Comparison of ENCODE assay signal across 8 mouse cellular contexts in genomic region chr14:56512084-56512483, GRCm38 (mm10).
DNase-seq lines count a peak whose midpoint lies in the region; ATAC-seq and TF ChIP-seq lines count a peak whose summit lies in the region.

No protein-coding gene starts in this region.

- no peaks in the 10 kb centered on the region for H3K27me3 ChIP-seq in kidney, embryonic 16.5 days (ENCODE audit: insufficient read depth, low read length)
- no peaks in the 10 kb centered on the region for H3K27me3 ChIP-seq in MEL (ENCODE audit: control insufficient read depth in 1 of 2, insufficient read depth in 2 of 2, low read length in 2 of 2)
- no peaks in the 10 kb centered on the region for H3K27me3 ChIP-seq in midbrain, embryonic 14.5 days (ENCODE audit: control insufficient read depth, insufficient read depth, low read length)

- H3K4me3 ChIP-seq in kidney, embryonic 16.5 days (ENCODE audit: low read length), result no peak overlapping the region
- H3K4me3 ChIP-seq in MEL (ENCODE audit: control insufficient read depth in 1 of 2, insufficient read depth in 1 of 2, low read depth in 2 of 2, low read length in 2 of 2), result no peak overlapping the region
- no peak overlapping the region for H3K4me3 ChIP-seq in midbrain, embryonic 14.5 days (replicated peaks; ENCODE audit: low read depth, low read length)

- TF ChIP-seq EP300 in MEL (IDR thresholded peaks at IDR 0.05; ENCODE audit: low read depth in 1 of 2, low read length in 2 of 2), result no peak

- TF ChIP-seq RAD21 in MEL (IDR thresholded peaks at IDR 0.05; ENCODE audit: low read depth, low read length), result no peak

- no peak overlapping the region for H3K9ac ChIP-seq in kidney, embryonic 16.5 days (replicated peaks; ENCODE audit: low read length)
- no peak overlapping the region for H3K9ac ChIP-seq in MEL (ENCODE audit: control insufficient read depth, low read depth, low read length, poor library complexity, severe bottlenecking)
- H3K9ac ChIP-seq in midbrain, embryonic 14.5 days (replicated peaks; ENCODE audit: low read length), result no peak overlapping the region

- H3K4me2 ChIP-seq in kidney, embryonic 16.5 days (replicated peaks; ENCODE audit: low read depth, low read length), result no peak overlapping the region
- H3K4me2 ChIP-seq in midbrain, embryonic 14.5 days (ENCODE audit: low read length), result no peak overlapping the region

- peak; percentile 7 for DNase-seq in kidney, adult 9 months
- DNase-seq in MEL (ENCODE audit: low read depth, low spot score), result peak; percentile 28
- DNase-seq in embryo, embryonic 11 days, result peak; percentile 72
- peak; percentile 46 for DNase-seq in midbrain, embryonic 14.5 days
- DNase-seq in thymus, postnatal 14 days, result no peak
- no peak for DNase-seq in spleen, postnatal 36 days (ENCODE audit: low spot score in 2 of 2)

- no peak for ATAC-seq in kidney, embryonic 16.5 days (ENCODE audit: low FRiP score, low TSS enrichment)
- no peak for ATAC-seq in midbrain, embryonic 14.5 days (ENCODE audit: low FRiP score, low TSS enrichment)
- no peak for ATAC-seq in activated CD4-positive, CD25-positive, alpha-beta regulatory T cell, adult 4 months

- WGBS in kidney, embryonic 16.5 days, result 28% methylated on average over 6 of the region's 6 CpGs
- 26% methylated on average over 6 of the region's 6 CpGs for WGBS in midbrain, embryonic 14.5 days

- H3K36me3 ChIP-seq in kidney, embryonic 16.5 days (ENCODE audit: insufficient read depth, low read length), result no peaks in the 10 kb centered on the region
- H3K36me3 ChIP-seq in MEL (ENCODE audit: control insufficient read depth in 1 of 2, insufficient read depth in 2 of 2, low read length in 2 of 2), result peaks cover 0 to 2% of the 10 kb centered on the region in 2 experiments
- H3K36me3 ChIP-seq in midbrain, embryonic 14.5 days (ENCODE audit: control insufficient read depth, insufficient read depth, low read length), result no peaks in the 10 kb centered on the region

- H3K9me3 ChIP-seq in kidney, embryonic 16.5 days (ENCODE audit: low read length), result no peaks in the 10 kb centered on the region
- H3K9me3 ChIP-seq in MEL (replicated peaks; ENCODE audit: insufficient read depth, low read length), result no peaks in the 10 kb centered on the region
- no peaks in the 10 kb centered on the region for H3K9me3 ChIP-seq in midbrain, embryonic 14.5 days (ENCODE audit: control insufficient read depth, low read length)

- peak; percentile 10 to 24 (median 19); a peak in 1 of 6 replicates for TF ChIP-seq CTCF in MEL (IDR thresholded peaks at IDR 0.05 in 2 of 3, conservative IDR thresholded peaks at IDR 0.05 in 1 of 3; ENCODE audit: control insufficient read depth in 1 of 3, insufficient read depth in 1 of 3, low read depth in 2 of 3, low read length in 3 of 3, poor library complexity in 1 of 3, severe bottlenecking in 1 of 3)

- H3K79me2 ChIP-seq in MEL (ENCODE audit: control insufficient read depth, insufficient read depth, low read length, poor library complexity), result no peaks in the 10 kb centered on the region

- H3K4me1 ChIP-seq in kidney, embryonic 16.5 days (ENCODE audit: insufficient read depth, low read length), result no peaks in the 10 kb centered on the region
- H3K4me1 ChIP-seq in MEL (ENCODE audit: control insufficient read depth in 1 of 2, insufficient read depth in 2 of 2, low read length in 2 of 2), result peaks cover under 1 to 2% of the 10 kb centered on the region in 2 experiments; a peak in 3 of 4 replicates
- H3K4me1 ChIP-seq in midbrain, embryonic 14.5 days (ENCODE audit: control insufficient read depth, insufficient read depth, low read length), result no peaks in the 10 kb centered on the region

- no peak for TF ChIP-seq POLR2A in MEL (IDR thresholded peaks at IDR 0.05; ENCODE audit: control insufficient read depth in 1 of 2, insufficient read depth in 1 of 2, low read depth in 1 of 2, low read length in 2 of 2, poor library complexity in 1 of 2)

- no peak overlapping the region for H3K27ac ChIP-seq in kidney, embryonic 16.5 days (ENCODE audit: low read length)
- no peak overlapping the region for H3K27ac ChIP-seq in MEL (ENCODE audit: control insufficient read depth, low read depth, low read length)
- no peak overlapping the region for H3K27ac ChIP-seq in midbrain, embryonic 14.5 days (replicated peaks; ENCODE audit: low read depth, low read length)

TF ChIP-seq in MEL, 35 proteins besides CTCF, POLR2A, EP300 and RAD21:
- TF ChIP-seq CHD1 (IDR thresholded peaks at IDR 0.05; ENCODE audit: low read depth, low read length) (no peak), TAL1 (IDR thresholded peaks at IDR 0.05; ENCODE audit: low read length) (no peak), RCOR1 (IDR thresholded peaks at IDR 0.05; ENCODE audit: low read depth, low read length) (no peak), JUND (IDR thresholded peaks at IDR 0.05; ENCODE audit: low read depth, low read length) (no peak)

Comparison
In these comparisons a context has a peak if more than half of its experiments do, and no peak if none do; other contexts are left out.
1. DNase-seq: peak in kidney, adult 9 months (single experiment), MEL (single experiment), embryo, embryonic 11 days (single experiment) and midbrain, embryonic 14.5 days (single experiment); none in thymus, postnatal 14 days (single experiment) and spleen, postnatal 36 days (0 of 2).